Mouse (Mus musculus) E14TG2a.4 (cell line): ENCODE measurements at regions not wholly inside any gene's neighbourhood (a gene's known extent, or its start where the extent isn't known, plus 50 kb on each side); places are given as distances from the start of the nearest gene placed in this dataset.

Source experiments
- H3K27me3 ChIP-seq: 2 replicates; pipeline ENCODE4 v1.6.1; 2014; ENCODE audit warnings: low read length, control low read depth; ENCODE audit not compliant: insufficient read depth
- H3K36me3 ChIP-seq: 2 replicates; pipeline ENCODE4 v1.6.1; 2014; ENCODE audit warnings: low read length, control low read depth; ENCODE audit not compliant: insufficient read depth
- H3K4me1 ChIP-seq: replicated peaks from 2 replicates; pipeline ENCODE4 v1.6.1; 2014; ENCODE audit warnings: low read depth, low read length, control low read depth
- H3K4me3 ChIP-seq: replicated peaks from 2 replicates; pipeline ENCODE4 v1.5.1; 2014; ENCODE audit warnings: mild to moderate bottlenecking, low read length
- H3K9me3 ChIP-seq: 2 replicates; pipeline ENCODE4 v1.6.1; 2014; ENCODE audit warnings: low read length, control low read depth
- CTCF ChIP-seq: conservative IDR thresholded peaks from 2 replicates; pipeline ENCODE4 v1.5.1; 2014; ENCODE audit warnings: low read length
- NANOG ChIP-seq: IDR thresholded peaks from 2 replicates; pipeline ENCODE4 v1.6.1; 2014; ENCODE audit warnings: borderline replicate concordance, low read length, mixed read lengths
- POU5F1 ChIP-seq: IDR thresholded peaks from 2 replicates; pipeline ENCODE4 v1.6.1; 2014; ENCODE audit warnings: low read length, borderline replicate concordance

DNA sequence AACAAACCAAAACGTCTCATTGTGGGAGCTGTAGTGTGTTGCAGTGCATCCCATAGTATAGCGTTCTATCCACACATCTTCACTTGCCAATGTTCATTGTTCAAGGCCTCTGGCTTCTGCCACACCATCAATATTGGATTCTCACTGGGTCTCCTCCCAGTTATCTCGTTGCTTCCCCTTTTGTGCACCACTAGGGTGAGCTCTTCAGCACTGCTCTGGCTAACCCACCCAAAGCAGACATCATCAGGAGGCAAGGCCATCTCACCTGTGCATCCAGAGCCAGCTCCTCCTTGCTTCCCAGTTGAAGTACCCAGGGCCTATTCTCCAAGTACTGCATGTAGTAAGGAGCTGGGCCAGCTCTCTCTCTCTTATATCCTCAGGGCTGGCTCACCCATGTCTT is 77.0 kb upstream of the Foxa2 start:
- Histone ChIP-seq H3K4me3 (no peak overlapping the region), H3K27me3 (no peaks in the 10 kb centered on the region), H3K9me3 (no peaks in the 10 kb centered on the region), H3K36me3 (no peaks in the 10 kb centered on the region), H3K4me1 (peaks cover 5% of the 10 kb centered on the region)
- TF ChIP-seq NANOG (no peak), CTCF (0 out of 2 replicates have a peak, but pooled peaks have one; percentile 4), POU5F1 (no peak)

DNA sequence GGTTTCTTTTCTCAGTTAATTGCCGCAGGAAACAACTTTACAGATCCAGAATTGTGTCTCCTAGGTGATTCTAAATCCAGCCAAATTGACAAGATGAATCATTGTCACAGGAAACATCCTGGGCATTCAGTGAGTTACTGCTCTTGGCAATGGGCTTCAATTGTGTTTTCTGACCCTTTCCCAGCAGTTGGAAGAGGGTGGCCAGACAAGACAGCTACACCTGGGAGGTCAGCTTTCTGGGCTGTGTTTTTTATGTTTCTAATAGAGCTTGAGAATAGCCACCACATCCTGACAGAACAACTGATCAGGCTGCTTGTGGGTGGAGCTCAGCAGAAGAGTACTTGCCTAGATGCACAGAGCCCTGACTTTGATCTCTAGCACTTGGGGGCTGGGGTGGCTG is 87.0 kb upstream of the Foxa2 start:
- H3K9me3 ChIP-seq: no peaks in the 10 kb centered on the region
- H3K4me3 ChIP-seq: no peak overlapping the region
- no peaks in the 10 kb centered on the region for H3K36me3 ChIP-seq
- no peaks in the 10 kb centered on the region for H3K27me3 ChIP-seq
- TF ChIP-seq POU5F1: no peak
- no peak for TF ChIP-seq NANOG
- no peak for TF ChIP-seq CTCF
- H3K4me1 ChIP-seq: no peaks in the 10 kb centered on the region

DNA sequence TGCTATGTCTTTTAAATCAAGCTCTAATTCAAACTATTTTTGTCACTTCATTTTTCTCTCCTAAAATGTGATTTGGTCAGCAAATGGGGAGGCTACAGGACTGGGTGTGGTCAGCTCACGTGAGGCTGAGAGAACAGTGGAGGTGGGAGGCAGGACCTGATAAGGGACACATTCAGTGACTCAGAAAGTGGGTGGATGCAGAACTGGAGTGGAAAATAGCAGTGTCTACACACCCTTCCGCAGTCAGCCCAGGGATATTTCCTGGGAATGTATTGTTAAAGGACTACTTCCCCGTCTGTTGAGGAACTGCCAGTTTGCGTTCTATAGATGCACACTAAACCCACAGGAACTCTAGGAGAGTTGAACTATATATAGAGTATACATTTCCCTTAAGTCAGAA is 95.2 kb upstream of the Foxa2 start:
- H3K4me1 ChIP-seq: no peaks in the 10 kb centered on the region
- TF ChIP-seq NANOG (no peak), CTCF (no peak), POU5F1 (no peak)
- no peaks in the 10 kb centered on the region for H3K27me3 ChIP-seq

DNA sequence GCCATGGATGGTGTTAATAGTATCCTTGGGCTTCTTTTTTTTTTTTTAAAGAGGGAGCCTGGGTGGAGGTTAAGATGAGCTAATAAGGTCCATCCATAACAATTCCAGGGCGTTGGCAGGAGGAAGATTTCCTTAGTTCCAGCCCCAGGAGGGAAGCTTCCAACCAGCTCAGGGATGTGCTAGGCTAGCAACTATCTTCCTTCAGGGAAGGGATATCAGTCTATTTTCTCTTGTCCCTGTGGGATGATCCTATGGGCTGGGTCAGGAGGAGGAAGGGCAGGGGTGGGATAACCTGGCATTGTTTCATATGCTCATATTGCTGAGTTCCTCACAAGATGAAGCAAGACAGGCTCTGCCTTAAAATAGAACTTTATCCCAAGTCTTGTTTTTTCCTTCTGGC is 98.0 kb upstream of the Foxa2 start:
- Histone ChIP-seq H3K4me3 (no peak overlapping the region), H3K27me3 (no peaks in the 10 kb centered on the region), H3K9me3 (no peaks in the 10 kb centered on the region), H3K36me3 (no peaks in the 10 kb centered on the region), H3K4me1 (no peaks in the 10 kb centered on the region)
- TF ChIP-seq CTCF: no peak
- TF ChIP-seq POU5F1: no peak
- no peak for TF ChIP-seq NANOG

More for the DNA sequence above, 95.2 kb upstream of the Foxa2 start:
- Histone ChIP-seq H3K9me3 (no peaks in the 10 kb centered on the region), H3K4me3 (no peak overlapping the region), H3K36me3 (no peaks in the 10 kb centered on the region)

DNA sequence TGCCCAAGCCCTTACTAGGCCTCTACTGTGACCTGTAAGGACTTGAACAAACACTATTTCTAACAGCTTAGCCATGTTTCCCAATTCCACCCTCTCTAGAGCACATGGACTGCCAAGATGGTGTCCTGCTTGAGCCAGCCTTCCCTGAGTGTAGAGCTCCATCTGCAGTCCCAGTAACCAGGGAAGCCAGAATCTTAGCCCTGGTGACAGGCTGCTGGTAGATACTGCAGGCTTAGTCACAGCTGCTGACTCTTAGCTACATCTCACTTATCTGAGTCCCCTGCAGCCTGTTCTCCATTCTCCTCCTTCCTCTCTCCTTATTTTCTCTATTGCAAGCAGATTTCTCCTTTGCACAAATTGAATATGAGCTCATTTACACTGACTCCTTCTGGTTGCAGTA is 101.5 kb upstream of the Foxa2 start:
- TF ChIP-seq NANOG (no peak), CTCF (no peak), POU5F1 (no peak)
- Histone ChIP-seq H3K4me1 (no peaks in the 10 kb centered on the region), H3K4me3 (no peak overlapping the region), H3K27me3 (no peaks in the 10 kb centered on the region), H3K9me3 (no peaks in the 10 kb centered on the region), H3K36me3 (no peaks in the 10 kb centered on the region)

DNA sequence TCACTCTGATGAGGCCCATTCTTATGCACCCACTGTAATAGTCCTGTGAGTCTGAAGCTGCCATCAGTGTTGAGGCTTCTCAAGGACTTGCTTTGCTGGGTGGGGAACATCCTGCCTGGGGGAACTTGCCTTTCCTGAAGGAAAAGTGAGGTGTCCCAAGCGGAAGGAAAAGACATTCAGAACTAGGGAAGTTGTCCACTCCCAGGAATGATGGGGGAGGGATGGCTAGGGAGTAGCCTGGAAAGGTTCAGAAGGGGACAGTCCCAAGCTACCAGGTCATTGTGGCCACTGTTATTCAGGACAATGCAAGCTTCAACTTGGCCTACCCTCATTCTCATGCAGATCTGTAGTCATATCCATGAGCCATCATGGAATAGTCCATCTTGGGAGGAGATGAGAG is 102.7 kb upstream of the Foxa2 start:
- Histone ChIP-seq H3K36me3 (no peaks in the 10 kb centered on the region), H3K9me3 (no peaks in the 10 kb centered on the region), H3K4me1 (no peaks in the 10 kb centered on the region), H3K4me3 (no peak overlapping the region), H3K27me3 (no peaks in the 10 kb centered on the region)
- no peak for TF ChIP-seq NANOG
- TF ChIP-seq CTCF: no peak
- no peak for TF ChIP-seq POU5F1

DNA sequence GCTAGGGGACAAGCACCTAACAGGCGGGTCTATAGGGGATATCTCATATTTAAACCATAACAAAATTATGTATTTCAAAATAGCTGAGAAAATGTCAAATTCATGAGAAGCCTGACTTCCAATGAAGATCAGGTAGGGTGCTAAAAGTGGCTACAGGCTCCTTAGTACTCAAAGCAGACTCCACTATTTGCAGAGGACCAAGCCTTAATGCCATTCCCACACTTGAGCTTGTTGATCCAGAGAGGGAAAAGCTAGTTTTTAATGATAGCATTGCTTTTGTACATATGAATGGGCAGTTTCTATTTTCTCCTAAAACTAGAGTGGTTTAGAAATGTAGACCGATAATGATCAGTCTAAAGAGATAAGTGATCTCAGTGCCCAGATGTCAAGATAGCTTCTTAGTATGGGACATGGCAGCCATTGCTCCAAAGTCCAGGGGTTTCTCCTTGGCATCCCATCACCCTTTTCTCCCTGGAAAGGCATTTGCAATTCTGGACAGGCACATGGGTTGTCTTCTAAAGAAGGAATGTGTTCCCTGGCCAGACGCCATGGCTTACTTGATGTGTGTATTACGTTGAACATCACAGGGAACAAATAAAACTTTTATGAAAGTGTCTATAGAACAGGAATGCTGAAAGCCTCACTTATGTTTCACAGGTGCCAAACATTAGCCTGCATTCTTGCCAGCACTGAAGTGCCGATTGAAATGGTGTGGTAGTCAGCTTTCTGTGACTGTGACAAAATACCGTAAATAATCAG is 106.9 kb upstream of the Foxa2 start:
- Histone ChIP-seq H3K4me1 (no peaks in the 10 kb centered on the region), H3K9me3 (no peaks in the 10 kb centered on the region), H3K27me3 (no peaks in the 10 kb centered on the region), H3K4me3 (no peak overlapping the region), H3K36me3 (no peaks in the 10 kb centered on the region)
- TF ChIP-seq CTCF (no peak), NANOG (no peak), POU5F1 (no peak)

DNA sequence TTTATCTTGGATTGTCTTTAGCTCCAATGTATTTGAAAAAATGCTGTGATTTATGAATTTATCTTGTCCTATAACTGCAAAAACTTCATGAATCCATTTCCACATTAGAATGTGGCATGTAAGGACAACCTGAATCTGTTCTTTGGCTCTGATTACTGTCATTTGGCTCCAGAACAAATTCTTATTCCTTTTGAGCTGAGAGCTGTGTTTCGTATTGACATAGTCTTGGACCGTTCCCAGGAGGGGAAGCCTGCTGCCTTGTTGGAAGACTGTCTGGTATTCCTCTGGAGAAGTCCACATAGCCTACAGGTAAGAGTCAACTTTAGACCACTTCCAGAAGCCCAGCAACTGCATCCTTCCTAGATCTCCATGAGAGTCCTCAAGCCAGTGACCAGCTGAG is 109.4 kb upstream of the Foxa2 start:
- Histone ChIP-seq H3K36me3 (no peaks in the 10 kb centered on the region), H3K4me3 (no peak overlapping the region), H3K27me3 (no peaks in the 10 kb centered on the region), H3K9me3 (no peaks in the 10 kb centered on the region), H3K4me1 (no peaks in the 10 kb centered on the region)
- TF ChIP-seq NANOG (no peak), CTCF (no peak), POU5F1 (no peak)

DNA sequence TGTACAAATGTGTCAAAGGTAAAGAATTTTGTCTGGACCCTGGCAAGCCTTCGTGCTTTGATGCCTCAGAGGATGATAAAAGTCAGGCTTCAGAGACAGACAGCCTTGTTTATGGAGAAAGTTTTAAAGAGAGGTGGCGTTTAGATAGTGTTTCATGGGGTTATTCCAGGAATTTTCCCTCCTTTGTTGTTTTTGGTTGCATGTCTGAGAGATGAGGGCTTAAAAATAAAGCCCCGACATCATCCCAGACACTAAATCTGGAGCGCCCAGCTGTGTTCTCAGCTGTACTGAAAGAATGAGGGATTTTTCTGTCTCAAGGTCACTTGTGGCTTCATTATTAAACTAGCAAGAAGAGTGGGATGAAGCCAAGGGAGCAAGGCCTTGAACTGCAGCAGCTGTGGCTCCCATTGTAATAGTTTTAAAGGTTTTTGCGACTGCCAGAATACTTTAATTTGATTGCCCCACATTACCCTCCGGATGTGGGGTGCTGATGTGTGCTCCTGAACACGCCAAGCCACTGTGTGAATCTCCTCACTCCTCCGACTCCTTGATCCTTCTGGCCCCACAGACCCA is 112.3 kb upstream of the Foxa2 start:
- peaks cover 11% of the 10 kb centered on the region for H3K9me3 ChIP-seq
- no peak overlapping the region for H3K4me3 ChIP-seq
- no peaks in the 10 kb centered on the region for H3K4me1 ChIP-seq
- TF ChIP-seq POU5F1: no peak
- no peak for TF ChIP-seq CTCF
- TF ChIP-seq NANOG: no peak
- H3K36me3 ChIP-seq: no peaks in the 10 kb centered on the region
- H3K27me3 ChIP-seq: no peaks in the 10 kb centered on the region
